In genomic region chr17:34309225-34309624, GRCm38 (mm10) we compare ENCODE assay signal across 9 mouse cellular contexts. TPM values are rescaled to one million over a fixed set of nuclear protein-coding genes. Genes with fewer than 3 reads are reported as not detected.
DNase-seq lines count a peak whose midpoint lies in the region; ATAC-seq lines count a peak whose summit lies in the region.
"Had no signal": no experiment of that assay in that cellular context is flagged by ENCODE, and none has a peak within 500 bp of the region (broad histone marks: within the 10 kb centered on the region; RNA-seq: fewer than 3 reads in every experiment).

No protein-coding gene starts in this region.

- H3K9ac ChIP-seq in kidney, embryonic 16.5 days (replicated peaks; ENCODE audit: low read length), result peak overlapping the region; percentile 74
- H3K9ac ChIP-seq in embryonic facial prominence, embryonic 11.5 days (replicated peaks; ENCODE audit: low read length), result peak overlapping the region; percentile 58; the same call in 1 of the 2 replicates
- peak overlapping the region; percentile 78 for H3K9ac ChIP-seq in hindbrain, embryonic 13.5 days
- H3K9ac ChIP-seq in midbrain, embryonic 14.5 days (replicated peaks; ENCODE audit: low read length), result peak overlapping the region; percentile 60

- no peaks in the 10 kb centered on the region for H3K36me3 ChIP-seq in kidney, embryonic 16.5 days (ENCODE audit: insufficient read depth, low read length)
- no peaks in the 10 kb centered on the region for H3K36me3 ChIP-seq in embryonic facial prominence, embryonic 11.5 days (replicated peaks; ENCODE audit: control insufficient read depth, insufficient read depth, low read depth, low read length)
- H3K36me3 ChIP-seq in hindbrain, embryonic 13.5 days, result no peaks in the 10 kb centered on the region
- H3K36me3 ChIP-seq in midbrain, embryonic 14.5 days (ENCODE audit: control insufficient read depth, insufficient read depth, low read length), result no peaks in the 10 kb centered on the region

- H3K9me3 ChIP-seq in kidney, embryonic 16.5 days (ENCODE audit: low read length), result no peaks in the 10 kb centered on the region
- H3K9me3 ChIP-seq in embryonic facial prominence, embryonic 11.5 days (replicated peaks; ENCODE audit: control insufficient read depth, low read length), result no peaks in the 10 kb centered on the region
- H3K9me3 ChIP-seq in hindbrain, embryonic 13.5 days, result no peaks in the 10 kb centered on the region
- no peaks in the 10 kb centered on the region for H3K9me3 ChIP-seq in midbrain, embryonic 14.5 days (ENCODE audit: control insufficient read depth, low read length)

- H3K4me1 ChIP-seq in kidney, embryonic 16.5 days (ENCODE audit: insufficient read depth, low read length), result 0 out of 2 replicates have a peak, but pooled peaks cover 3% of the 10 kb centered on the region
- no peaks in the 10 kb centered on the region for H3K4me1 ChIP-seq in embryonic facial prominence, embryonic 11.5 days (ENCODE audit: control insufficient read depth, insufficient read depth, low read length)
- peaks cover 4% of the 10 kb centered on the region for H3K4me1 ChIP-seq in hindbrain, embryonic 13.5 days (replicated peaks)
- no peaks in the 10 kb centered on the region for H3K4me1 ChIP-seq in midbrain, embryonic 14.5 days (ENCODE audit: control insufficient read depth, insufficient read depth, low read length)

- 0 out of 2 replicates have a peak, but pooled peaks cover 2% of the 10 kb centered on the region for H3K27me3 ChIP-seq in kidney, embryonic 16.5 days (ENCODE audit: insufficient read depth, low read length)
- H3K27me3 ChIP-seq in embryonic facial prominence, embryonic 11.5 days (ENCODE audit: control insufficient read depth, insufficient read depth, low read length), result no peaks in the 10 kb centered on the region
- H3K27me3 ChIP-seq in hindbrain, embryonic 13.5 days, result peaks cover 8% of the 10 kb centered on the region; the same call in 1 of the 2 replicates
- H3K27me3 ChIP-seq in midbrain, embryonic 14.5 days (ENCODE audit: control insufficient read depth, insufficient read depth, low read length), result 0 out of 2 replicates have a peak, but pooled peaks cover 4% of the 10 kb centered on the region

- peak overlapping the region; percentile 72 for H3K27ac ChIP-seq in kidney, embryonic 16.5 days (ENCODE audit: low read length)
- no peak overlapping the region for H3K27ac ChIP-seq in embryonic facial prominence, embryonic 11.5 days (replicated peaks; ENCODE audit: low read depth, low read length)
- peak overlapping the region; percentile 75 for H3K27ac ChIP-seq in hindbrain, embryonic 13.5 days
- H3K27ac ChIP-seq in midbrain, embryonic 14.5 days (replicated peaks; ENCODE audit: low read depth, low read length), result peak overlapping the region; percentile 67

- ATAC-seq in kidney, embryonic 16.5 days (ENCODE audit: low FRiP score, low TSS enrichment), result no peak
- 0 out of 2 replicates have a peak, but pooled peaks have one; percentile 31 for ATAC-seq in embryonic facial prominence, embryonic 11.5 days (replicated peaks; ENCODE audit: insufficient number of reproducible peaks, low FRiP score, low TSS enrichment, low read depth)
- ATAC-seq in hindbrain, embryonic 13.5 days (ENCODE audit: low FRiP score), result peak; percentile 44; the same call in 1 of the 2 replicates
- no peak for ATAC-seq in midbrain, embryonic 14.5 days (ENCODE audit: low FRiP score, low TSS enrichment)
- ATAC-seq: Patski had no signal

- peak overlapping the region; percentile 77 for H3K4me2 ChIP-seq in kidney, embryonic 16.5 days (replicated peaks; ENCODE audit: low read depth, low read length)
- peak overlapping the region; percentile 39 for H3K4me2 ChIP-seq in embryonic facial prominence, embryonic 11.5 days (ENCODE audit: low read depth, low read length)
- peak overlapping the region; percentile 68 for H3K4me2 ChIP-seq in hindbrain, embryonic 13.5 days
- peak overlapping the region; percentile 76 for H3K4me2 ChIP-seq in midbrain, embryonic 14.5 days (ENCODE audit: low read length)

- no peak for DNase-seq in kidney, postnatal 25 days
- DNase-seq in embryonic facial prominence, embryonic 11.5 days (ENCODE audit: low spot score), result peak; percentile 2
- no peak for DNase-seq in midbrain, embryonic 14.5 days
- no peak for DNase-seq in spleen, postnatal 36 days (ENCODE audit: low spot score in 2 of 2)
- DNase-seq in gastrocnemius, postnatal 36 days, result no peak
- DNase-seq in right cerebral cortex, postnatal 4 days, result no peak

- intact Hi-C loops in gastrocnemius, postnatal 36 days (cut with DNase I), result no loop called here

- peak overlapping the region; percentile 69 for H3K4me3 ChIP-seq in kidney, embryonic 16.5 days (ENCODE audit: low read length)
- peak overlapping the region; percentile 44 for H3K4me3 ChIP-seq in embryonic facial prominence, embryonic 11.5 days (ENCODE audit: low read depth, low read length)
- peak overlapping the region; percentile 59 for H3K4me3 ChIP-seq in hindbrain, embryonic 13.5 days
- peak overlapping the region; percentile 54 for H3K4me3 ChIP-seq in midbrain, embryonic 14.5 days (replicated peaks; ENCODE audit: low read depth, low read length)

- 22% methylated on average over 10 of the region's 10 CpGs for WGBS in kidney, embryonic 16.5 days
- 21% methylated on average over 10 of the region's 10 CpGs for WGBS in embryonic facial prominence, embryonic 11.5 days
- WGBS in hindbrain, embryonic 13.5 days, result 33% methylated on average over 10 of the region's 10 CpGs
- 37% methylated on average over 10 of the region's 10 CpGs for WGBS in midbrain, embryonic 14.5 days

RNA-seq across cellular contexts. Expression of gene H2-Eb1, which starts 3.6 kb away (rescaled TPM):
- polyA plus RNA-seq in kidney, embryonic 16.5 days (2015; fragmentation: Nextera tagmentation; extraction: Ambion mirVana), result 7.8 and 8.4 TPM in 2 replicates
- polyA plus RNA-seq in embryonic facial prominence, embryonic 11.5 days (2014; fragmentation: Nextera tagmentation; extraction: Ambion mirVana), result 1.2 and 1.5 TPM in 2 replicates
- polyA plus RNA-seq in hindbrain, embryonic 13.5 days (2015; fragmentation: Nextera tagmentation; extraction: Ambion mirVana), result 1.5 and 3.4 TPM in 2 replicates
- polyA plus RNA-seq in midbrain, embryonic 14.5 days (2014; fragmentation: Nextera tagmentation; extraction: Ambion mirVana), result 2.4 and 2.7 TPM in 2 replicates
- 1 to 10 TPM; 6.8 to 7.0 TPM for total RNA-seq in gastrocnemius, postnatal 36 days (2021)

RNA-seq across cellular contexts. Expression of gene H2-Eb2, which starts 16.2 kb away (rescaled TPM):
- 0.04 TPM in 1 of 2 replicates, not detected in the other for polyA plus RNA-seq in kidney, embryonic 16.5 days (2015; fragmentation: Nextera tagmentation; extraction: Ambion mirVana)
- not detected in 2 replicates for polyA plus RNA-seq in embryonic facial prominence, embryonic 11.5 days (2014; fragmentation: Nextera tagmentation; extraction: Ambion mirVana)
- polyA plus RNA-seq in hindbrain, embryonic 13.5 days (2015; fragmentation: Nextera tagmentation; extraction: Ambion mirVana), result 0.08 and 0.13 TPM in 2 replicates
- 0.16 TPM in 1 of 2 replicates, not detected in the other for polyA plus RNA-seq in midbrain, embryonic 14.5 days (2014; fragmentation: Nextera tagmentation; extraction: Ambion mirVana)
- not detected for total RNA-seq in gastrocnemius, postnatal 36 days (2021)
- polyA plus RNA-seq: Patski had no signal

RNA-seq across cellular contexts. Expression of gene H2-Aa, which starts 21.6 kb away (rescaled TPM):
- polyA plus RNA-seq in kidney, embryonic 16.5 days (2015; fragmentation: Nextera tagmentation; extraction: Ambion mirVana), result 2.6 and 3.3 TPM in 2 replicates
- polyA plus RNA-seq in embryonic facial prominence, embryonic 11.5 days (2014; fragmentation: Nextera tagmentation; extraction: Ambion mirVana), result not detected in 2 replicates
- polyA plus RNA-seq in hindbrain, embryonic 13.5 days (2015; fragmentation: Nextera tagmentation; extraction: Ambion mirVana), result 0.30 and 0.35 TPM in 2 replicates
- polyA plus RNA-seq in midbrain, embryonic 14.5 days (2014; fragmentation: Nextera tagmentation; extraction: Ambion mirVana), result 0.83 TPM in 1 of 2 replicates, not detected in the other
- 1 to 10 TPM; 6.0 to 6.9 TPM for total RNA-seq in gastrocnemius, postnatal 36 days (2021)
- polyA plus RNA-seq: Patski had no signal

RNA-seq across cellular contexts. Expression of gene Btnl2, which starts 45.4 kb away (rescaled TPM):
- polyA plus RNA-seq in kidney, embryonic 16.5 days (2015; fragmentation: Nextera tagmentation; extraction: Ambion mirVana), result not detected in 2 replicates
- polyA plus RNA-seq in embryonic facial prominence, embryonic 11.5 days (2014; fragmentation: Nextera tagmentation; extraction: Ambion mirVana), result 0.08 TPM in 1 of 2 replicates, not detected in the other
- polyA plus RNA-seq in hindbrain, embryonic 13.5 days (2015; fragmentation: Nextera tagmentation; extraction: Ambion mirVana), result not detected in 2 replicates
- not detected in 2 replicates for polyA plus RNA-seq in midbrain, embryonic 14.5 days (2014; fragmentation: Nextera tagmentation; extraction: Ambion mirVana)
- under 1 TPM; 0.13 to 0.25 TPM for total RNA-seq in gastrocnemius, postnatal 36 days (2021)
- polyA plus RNA-seq: Patski had no signal

RNA-seq across cellular contexts. Expression of gene H2-Ab1, which starts 51.7 kb away (rescaled TPM):
- polyA plus RNA-seq in kidney, embryonic 16.5 days (2015; fragmentation: Nextera tagmentation; extraction: Ambion mirVana), result 31.6 and 37.9 TPM in 2 replicates
- 3.5 and 3.8 TPM in 2 replicates for polyA plus RNA-seq in embryonic facial prominence, embryonic 11.5 days (2014; fragmentation: Nextera tagmentation; extraction: Ambion mirVana)
- polyA plus RNA-seq in hindbrain, embryonic 13.5 days (2015; fragmentation: Nextera tagmentation; extraction: Ambion mirVana), result 1.2 and 1.9 TPM in 2 replicates
- polyA plus RNA-seq in midbrain, embryonic 14.5 days (2014; fragmentation: Nextera tagmentation; extraction: Ambion mirVana), result 1.1 and 2.0 TPM in 2 replicates
- total RNA-seq in gastrocnemius, postnatal 36 days (2021), result 1 to 10 TPM; 5.7 to 6.6 TPM

Comparison
In these comparisons a context has a peak if more than half of its experiments do, and no peak if none do; other contexts are left out.
1. ATAC-seq: peak in embryonic facial prominence, embryonic 11.5 days (single experiment) and hindbrain, embryonic 13.5 days (single experiment); none in kidney, embryonic 16.5 days (single experiment) and midbrain, embryonic 14.5 days (single experiment).
2. Peak in every context shown above with its lines, with median percentiles within 50 percentile points of each other: H3K4me2 ChIP-seq, H3K4me3 ChIP-seq and H3K9ac ChIP-seq.